Mouse (Mus musculus) cerebellum, adult 2 months (tissue): ENCODE data around the gene Ky.

ENCODE experiments used
- CTCF ChIP-seq: fragments of 200-500 bp; IDR thresholded peaks from 2 replicates; pipeline ENCODE4 v1.5.1; 2011; ENCODE audit warnings: low read depth, mild to moderate bottlenecking, control low read depth, low read length, moderate library complexity, borderline replicate concordance; ENCODE audit not compliant: insufficient read depth
- POLR2A ChIP-seq: fragments of 200-500 bp; IDR thresholded peaks from 2 replicates; pipeline ENCODE4 v1.6.1; 2011; ENCODE audit warnings: low read length, control low read depth, borderline replicate concordance; ENCODE audit not compliant: insufficient read depth

DNA sequence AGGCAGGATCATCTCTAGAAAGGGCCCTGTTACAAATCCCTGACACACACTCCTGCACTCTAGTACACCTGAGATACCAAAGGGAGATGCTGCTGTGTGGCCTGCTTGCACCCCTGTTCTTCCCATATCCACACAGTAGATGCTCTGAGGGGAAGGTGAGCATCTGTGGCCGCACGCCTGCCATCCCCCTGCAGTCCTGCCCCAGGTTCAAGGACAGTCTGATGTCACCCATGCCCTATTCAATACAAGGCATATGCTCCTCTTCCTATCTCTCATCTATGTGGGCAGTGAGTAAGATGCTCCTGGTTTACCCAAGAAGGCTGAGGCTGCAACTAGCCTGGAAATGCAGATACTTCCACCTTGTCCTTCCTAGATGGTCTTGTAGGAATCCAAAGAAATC lies 11.6 kb upstream of the Ky start:
- TF ChIP-seq POLR2A (no peak), CTCF (no peak)
